Mouse (Mus musculus) spleen, postnatal 4 days (tissue): ENCODE measurements at regions not wholly inside any gene's neighbourhood (a gene's known extent, or its start where the extent isn't known, plus 50 kb on each side); places are given as distances from the start of the nearest gene placed in this dataset.

Experiments
- DNase-seq, 2 experiments: peaks; one replicate each; pipeline ENCODE4 v3.0.0; 2022; ENCODE audit warnings: low spot score in 2 of 2

DNA sequence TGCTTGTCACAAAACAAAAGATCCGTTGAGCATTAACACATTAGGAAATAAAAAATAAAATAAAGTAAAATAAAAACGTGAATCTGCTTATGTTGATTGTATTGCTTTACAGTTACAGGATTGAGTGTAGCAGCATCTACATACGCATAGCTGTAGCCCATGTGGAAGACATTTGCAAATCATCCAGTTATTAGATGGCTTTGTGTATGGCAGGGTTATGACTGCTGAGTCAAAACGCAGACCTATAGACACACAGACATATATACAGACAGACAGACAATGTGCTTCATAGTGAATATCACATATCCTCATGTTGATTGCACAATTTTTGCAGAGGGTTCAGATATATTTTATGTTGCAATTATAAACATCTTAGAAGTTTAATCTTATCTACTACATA is 64.5 kb downstream of the Gm11146 start:
- DNase-seq = no peak

DNA sequence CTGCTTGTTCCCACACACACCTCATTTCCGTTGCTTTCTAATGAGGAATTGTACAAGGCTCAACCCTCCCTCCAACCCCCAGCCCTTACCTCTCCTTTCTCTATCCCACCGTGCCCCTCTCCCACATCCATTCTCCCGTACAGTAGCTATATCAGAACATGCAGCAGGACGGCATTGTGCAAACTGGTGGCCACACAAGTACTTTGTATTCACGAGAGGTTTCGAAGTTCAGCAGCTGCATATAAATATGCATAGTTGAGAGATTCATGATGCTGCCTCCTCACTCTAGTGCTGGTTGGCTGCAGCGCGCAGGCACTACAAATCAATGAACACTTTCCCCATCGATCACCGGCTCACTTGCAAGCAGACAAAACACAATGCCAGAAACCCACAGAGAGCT is 65.1 kb downstream of the Gm11146 start:
- no peak for DNase-seq

DNA sequence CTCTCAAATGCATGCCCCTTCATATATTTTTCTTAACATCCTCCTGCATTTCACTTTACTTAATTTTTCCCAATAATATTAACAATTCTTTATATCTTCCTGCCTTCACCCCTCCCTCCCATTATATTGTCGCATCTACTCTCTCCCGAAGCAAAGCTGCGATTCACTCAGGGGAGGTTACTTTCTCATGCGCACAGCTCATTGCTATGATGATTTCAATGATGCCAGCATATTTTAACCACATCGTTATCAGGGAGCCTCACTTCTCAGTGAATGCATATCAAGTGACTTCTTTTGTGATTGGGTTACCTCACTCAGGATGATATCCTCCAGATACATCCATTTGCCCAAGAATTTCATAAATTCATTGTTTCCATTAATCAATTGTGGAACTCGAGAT is 65.6 kb downstream of the Gm11146 start:
- DNase-seq = no peak

DNA sequence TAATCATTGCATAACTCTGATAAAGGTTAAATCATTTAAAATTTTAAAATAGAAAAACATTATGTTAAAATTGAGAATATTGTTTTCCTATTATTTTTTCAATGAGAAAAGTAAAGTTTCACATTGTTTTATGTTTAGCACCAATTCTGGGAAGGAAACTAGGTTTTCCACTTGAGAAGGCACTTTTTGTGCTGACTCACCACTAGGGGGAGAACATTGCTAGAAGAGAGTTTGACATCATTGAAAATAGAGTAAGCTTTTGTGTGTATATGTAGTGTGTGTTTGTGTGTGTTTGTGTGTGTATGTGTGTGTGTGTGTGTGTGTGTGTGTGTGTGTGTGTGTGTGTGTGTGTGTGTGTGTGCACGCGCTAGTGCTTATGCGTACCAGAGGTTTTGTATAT is 66.9 kb downstream of the Gm11146 start:
- no peak for DNase-seq

DNA sequence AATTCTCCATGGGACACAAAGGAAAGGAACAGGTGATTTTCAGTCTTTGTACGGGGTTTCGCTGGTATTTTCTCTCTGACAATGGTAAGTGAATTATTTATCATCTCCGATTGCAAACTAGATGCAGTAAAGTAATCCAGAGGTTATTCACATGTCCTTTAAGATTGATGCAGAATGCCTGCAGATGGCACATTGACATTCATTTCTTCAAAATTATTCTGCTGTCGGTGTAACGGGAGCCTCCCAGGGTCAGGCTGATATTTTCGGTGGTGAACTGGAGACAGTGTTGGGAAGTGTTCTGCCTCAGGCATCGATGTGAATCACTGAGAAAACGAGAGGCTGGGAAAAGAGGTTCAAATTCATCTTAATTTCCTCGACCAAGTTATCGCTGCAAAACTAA is 70.3 kb downstream of the Gm11146 start:
- no peak for DNase-seq

DNA sequence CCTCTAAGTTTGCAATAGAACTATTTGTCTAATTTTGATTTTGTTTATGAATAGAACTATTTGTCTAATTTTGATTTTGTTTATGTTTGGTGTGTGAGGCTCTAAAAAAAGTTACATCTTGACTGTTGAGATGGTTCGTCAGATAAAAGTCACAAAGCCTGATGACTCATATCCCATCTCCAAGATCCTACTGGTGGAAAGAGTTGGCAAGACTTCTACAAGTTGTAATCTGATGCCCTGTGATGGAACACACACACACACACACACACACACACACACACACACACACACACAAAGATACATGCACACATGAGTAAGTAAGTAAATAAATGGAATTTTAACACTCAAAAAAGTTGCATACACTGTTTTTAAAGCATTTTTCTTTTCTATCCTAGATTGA is 73.9 kb downstream of the Gm11146 start:
- DNase-seq = no peak

DNA sequence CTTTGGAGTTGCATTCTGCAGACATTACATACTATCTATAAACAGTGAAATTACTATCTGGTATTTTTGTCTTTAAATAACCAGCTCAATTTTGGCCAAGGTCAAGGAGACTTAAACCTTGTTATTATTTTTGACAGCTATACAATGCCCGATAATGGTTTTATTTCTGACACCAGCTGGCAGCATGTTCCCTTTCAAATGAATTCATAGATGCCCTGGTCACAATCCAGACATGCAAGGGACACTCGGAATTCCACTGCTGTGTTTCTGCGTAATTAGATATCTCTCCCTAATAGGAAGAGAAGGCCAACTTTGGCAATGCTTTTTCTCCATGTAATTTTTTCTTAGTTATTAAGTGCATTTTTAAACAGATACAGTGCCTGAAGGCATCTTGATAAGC is 87.3 kb downstream of the Gm11146 start:
- DNase-seq = no peak

DNA sequence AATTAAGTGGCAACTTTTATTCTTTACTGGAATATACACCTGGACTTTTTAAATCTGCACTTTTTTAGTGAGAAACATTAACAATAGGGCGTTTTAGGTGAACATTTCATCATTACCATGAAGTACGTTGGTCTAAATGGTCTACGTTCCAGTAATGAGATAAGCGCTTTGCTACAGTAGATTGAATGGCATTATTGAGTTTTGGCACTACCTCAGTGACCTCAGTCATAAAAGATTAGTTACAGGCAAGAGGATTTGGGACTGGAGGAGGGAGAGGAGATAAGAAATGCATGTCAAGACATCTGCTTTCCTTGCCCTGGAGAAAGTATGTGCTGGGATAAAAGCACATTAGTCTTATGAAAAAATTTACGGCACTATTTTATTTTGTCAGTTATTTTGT is 98.3 kb downstream of the Gm11146 start:
- no peak for DNase-seq

DNA sequence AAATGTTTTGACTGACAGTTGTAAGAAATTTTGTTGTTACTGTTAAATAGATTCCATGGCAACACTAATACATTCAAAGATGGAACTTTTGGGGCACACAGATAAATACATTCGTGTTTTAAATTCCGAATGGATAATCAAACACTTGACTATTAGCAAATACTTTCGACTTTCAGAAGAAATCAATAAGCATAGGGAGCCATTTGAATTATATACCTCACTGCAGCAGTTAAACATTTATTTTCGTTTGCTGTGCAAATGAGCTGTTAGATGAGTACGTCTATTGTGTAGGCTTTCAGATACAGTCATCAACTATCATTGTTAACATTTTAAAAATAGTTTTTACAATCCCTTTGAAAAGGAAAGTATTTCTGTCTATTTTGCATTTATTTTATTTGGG is 99.0 kb downstream of the Gm11146 start:
- no peak for DNase-seq

DNA sequence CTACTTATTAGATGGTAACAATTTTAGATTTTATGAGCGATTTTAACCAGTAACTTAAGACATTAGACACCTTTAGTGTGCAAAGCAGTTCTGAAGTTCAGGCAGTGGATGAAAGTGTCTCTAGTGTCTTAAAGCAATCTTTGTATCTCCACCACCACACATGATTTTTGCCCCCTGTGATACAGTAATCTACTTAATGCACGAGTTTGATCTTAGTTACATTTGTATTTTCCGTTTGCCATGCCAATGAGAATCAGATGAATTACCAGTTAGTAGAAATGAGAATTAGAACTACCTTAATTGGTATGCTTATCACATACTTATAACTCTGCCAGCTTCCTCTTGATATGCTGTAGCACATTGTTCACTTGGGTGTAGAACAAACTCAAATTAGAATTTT is 99.9 kb downstream of the Gm11146 start:
- no peak for DNase-seq

DNA sequence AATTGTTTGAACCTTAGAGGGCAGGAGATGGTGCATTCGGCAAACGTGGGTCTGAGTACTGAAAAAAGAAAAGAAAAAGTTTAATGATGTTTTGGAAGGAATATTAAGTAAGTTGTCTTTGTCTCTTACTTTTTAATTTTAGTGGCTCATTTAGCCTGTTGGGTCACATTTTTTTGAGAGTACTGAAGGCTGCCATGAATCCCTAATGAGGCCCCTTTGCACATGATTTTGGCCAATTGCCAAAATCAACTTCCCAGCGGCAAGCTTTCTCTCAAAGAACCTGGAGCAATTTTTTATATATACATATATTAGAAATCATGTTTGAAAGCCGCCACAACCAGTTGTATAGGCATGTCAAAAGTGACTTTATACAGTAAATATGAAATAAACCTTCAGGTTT is 100.9 kb downstream of the Gm11146 start:
- DNase-seq = no peak

DNA sequence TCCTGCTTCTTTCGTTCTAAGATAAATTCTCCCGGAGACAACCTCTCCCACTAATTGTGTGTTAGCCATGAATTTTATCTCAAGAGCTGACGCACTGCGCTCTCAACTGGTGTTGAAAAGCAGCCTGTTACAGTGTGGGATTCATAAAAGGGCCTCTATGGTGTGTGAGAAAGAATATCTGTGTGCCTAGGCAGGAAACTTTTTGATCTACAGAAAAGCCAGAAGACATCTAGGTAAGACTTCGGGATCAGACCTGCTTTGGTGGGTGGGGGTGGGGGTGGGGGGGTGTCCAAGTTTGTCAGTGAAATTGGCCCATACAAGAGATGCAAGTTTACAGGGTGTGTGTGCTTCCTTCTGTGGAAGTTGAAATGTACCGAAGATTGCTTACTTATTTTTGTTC is 101.5 kb downstream of the Gm11146 start:
- DNase-seq = no peak

DNA sequence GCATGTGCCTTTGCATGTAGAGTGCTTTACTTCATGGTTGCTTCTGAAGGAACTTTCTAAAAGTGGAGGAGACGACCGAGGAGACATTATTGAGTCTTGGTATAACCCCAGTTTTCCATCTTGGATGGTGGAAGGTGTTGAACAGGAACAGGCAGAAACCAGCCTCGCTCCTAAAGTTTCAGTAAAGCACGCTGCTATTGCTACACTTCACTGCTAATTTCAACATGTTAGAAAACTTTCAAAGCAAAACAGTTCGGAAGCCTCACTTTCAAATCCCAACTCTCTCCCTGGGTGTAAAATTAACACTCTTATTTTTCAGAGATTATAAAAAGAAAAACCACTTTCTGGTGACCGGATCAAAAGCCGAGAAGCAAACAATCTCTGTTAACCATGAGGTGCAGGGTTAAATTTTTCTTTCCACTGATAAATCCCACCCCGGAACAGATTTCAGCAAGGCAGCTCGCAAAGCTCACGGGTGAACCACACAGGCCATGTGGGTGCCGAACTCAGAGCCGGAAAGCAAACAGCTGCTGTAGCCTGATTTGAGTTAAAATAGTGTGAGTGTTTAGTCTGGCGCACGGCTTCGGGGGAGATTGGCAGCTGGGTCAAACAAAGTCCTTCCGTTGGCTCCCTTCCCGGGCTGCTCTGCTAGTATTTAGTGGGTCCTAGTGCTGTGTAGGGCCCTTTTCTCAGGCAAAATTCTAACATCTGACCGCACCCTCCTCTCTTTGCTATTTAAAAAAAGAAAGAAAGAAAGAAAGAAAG is 102.2 kb downstream of the Gm11146 start:
- DNase-seq = peak; percentile 14 to 56

DNA sequence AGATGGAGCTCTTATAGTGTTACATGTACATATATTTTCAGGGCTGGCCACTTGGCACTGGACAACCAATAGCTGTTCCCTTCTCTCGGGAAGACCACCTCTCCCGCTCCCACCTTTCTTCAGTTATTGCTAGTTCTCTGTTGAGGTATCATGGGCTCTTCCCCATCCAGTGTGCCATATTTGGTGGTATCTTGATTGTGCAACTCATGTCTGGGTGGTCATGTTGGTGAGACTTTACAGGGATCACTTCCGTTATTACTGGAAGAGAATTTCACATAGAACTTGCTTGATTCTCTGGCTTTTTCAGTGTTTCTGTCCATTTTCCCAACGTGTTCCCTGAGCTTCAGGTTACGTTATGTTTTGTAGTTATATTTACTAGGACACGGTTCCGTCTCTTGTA is 106.6 kb downstream of the Gm11146 start:
- no peak for DNase-seq

DNA sequence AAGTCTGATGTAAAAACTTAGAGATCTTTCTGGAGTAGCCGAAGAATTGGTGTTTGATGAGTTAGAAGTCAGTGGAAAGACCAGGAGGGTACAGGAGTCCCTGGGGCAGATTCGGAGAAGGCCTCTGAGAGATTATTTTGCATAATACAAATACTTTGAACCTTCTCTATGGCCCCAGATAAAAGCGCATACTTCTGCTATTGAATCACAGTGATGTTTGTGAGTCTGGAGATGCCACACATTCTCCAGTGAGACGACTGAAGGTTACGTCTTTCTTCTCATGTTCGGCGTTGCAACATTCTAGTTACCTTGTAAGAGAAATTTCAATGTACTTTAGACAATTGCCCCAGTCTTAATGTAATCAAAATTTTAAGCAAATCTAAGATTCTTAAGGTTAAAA is 107.9 kb downstream of the Gm11146 start:
- no peak for DNase-seq

DNA sequence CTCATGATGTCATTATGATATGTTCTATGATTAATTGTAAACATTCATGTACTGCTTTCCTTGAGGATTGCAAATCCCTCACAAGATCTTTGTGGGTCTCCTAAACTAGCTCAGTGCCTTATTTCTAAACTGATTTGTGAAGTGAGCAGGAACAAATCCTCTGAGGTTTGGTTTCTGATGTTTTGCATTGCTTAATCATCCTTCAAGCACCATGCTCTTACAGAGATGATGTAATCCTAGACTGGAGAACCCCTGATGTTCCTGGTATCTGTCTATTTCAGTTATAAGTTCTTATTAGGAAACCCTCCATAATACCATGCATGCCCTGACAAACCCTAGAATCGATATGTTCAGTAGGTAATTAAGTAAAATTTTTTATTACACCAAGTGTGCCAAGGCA is 113.7 kb downstream of the Gm11146 start:
- no peak for DNase-seq

DNA sequence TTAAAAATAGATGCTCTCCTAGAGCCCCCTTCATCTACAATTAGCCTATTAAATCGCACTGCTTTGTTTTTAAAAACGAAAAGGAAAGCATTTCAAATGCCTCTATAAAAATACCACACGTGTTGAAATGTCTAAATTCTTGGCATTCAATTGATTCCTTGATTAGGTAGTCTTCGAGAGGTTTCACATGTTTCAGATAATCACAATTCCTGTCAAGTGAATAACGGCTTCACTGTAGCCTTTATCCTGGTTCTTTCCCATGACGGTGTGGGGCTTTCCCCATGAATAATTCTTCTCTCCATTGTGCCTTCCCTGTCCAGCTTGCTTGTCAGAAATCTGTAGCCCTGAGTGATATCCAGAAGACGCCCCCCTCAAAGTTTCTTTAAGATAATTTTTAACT is 122.1 kb downstream of the Gm11146 start:
- DNase-seq = no peak

DNA sequence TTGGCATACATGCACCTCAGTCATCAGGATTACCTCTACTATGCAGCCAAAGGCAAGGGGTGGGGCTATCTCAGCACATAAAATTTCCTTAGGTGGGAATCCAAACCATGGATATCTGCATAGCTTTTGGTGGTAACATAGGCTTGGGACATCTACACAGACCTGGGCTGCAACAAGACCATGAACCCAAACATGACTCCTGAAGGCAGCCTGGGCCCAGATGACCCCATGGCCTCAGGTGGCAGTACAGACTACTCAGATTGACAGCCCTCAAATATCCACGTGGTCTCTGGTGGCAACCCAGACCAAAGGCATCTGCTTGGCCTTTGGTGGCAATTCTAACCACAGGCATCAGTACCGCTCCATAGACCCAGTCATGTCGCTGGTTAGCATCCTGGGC is 130.0 kb downstream of the Gm11146 start:
- no peak for DNase-seq

DNA sequence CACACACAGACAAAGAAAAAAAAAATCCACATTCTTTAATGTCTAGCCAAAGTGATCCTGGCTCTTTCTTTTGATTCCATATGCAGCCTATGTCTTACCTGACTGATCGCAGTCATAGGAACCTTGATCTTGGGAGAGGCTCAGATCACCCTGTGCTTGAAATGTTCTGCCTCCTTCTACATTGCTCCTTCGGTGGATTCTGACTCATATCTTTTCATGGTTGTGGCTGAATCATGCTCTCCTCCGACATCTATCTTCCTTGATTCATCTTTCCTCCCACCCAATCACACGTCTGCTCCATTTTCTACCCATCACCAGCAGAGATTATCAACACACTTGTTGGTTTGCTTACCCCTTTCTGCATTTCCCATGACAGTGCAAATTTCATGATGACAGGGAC is 132.0 kb downstream of the Gm11146 start:
- DNase-seq = no peak

DNA sequence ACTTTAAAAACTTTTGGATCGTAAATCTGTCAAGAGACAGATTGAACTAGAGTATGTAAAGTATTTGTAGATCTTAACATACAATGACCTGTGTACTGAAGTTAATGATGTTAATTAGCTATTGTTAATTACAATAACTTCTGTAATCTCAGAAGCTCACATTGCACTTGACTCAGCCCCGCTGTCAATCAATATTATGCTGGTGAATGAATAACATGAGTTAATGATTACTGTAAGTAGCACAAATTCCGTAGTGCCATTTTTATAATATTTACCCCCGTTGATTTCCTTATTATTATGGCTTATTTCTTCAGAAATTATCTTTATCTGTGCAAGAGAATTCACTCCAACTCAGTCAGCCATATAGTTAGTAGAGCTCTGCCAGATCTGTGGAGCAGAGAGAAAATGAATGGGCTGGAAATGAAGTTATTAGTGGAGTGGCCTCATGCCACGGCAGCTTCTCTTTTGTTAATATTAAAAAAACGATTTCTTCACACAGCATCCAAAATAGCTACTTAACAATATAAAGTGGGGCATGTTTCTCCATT is 132.5 kb downstream of the Gm11146 start:
- no peak for DNase-seq

DNA sequence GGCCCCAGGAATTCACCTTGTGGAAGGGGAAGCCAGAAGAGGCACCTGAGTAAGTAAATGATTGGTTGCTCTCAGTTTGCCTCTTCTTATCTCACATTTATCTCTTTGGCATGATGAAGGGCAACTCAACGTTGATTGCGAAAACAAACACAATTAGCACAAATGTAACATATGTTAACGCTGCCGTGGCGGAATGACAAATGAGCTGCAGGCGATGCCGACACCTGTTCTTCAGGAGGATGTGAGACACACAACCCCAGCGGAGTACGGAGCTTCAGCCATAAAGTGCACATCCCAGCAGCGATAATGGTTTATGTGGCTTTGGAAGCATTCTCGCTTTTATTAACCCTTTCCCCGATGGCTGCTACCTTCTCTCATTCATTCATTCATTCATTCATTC is 134.7 kb downstream of the Gm11146 start:
- DNase-seq = no peak

DNA sequence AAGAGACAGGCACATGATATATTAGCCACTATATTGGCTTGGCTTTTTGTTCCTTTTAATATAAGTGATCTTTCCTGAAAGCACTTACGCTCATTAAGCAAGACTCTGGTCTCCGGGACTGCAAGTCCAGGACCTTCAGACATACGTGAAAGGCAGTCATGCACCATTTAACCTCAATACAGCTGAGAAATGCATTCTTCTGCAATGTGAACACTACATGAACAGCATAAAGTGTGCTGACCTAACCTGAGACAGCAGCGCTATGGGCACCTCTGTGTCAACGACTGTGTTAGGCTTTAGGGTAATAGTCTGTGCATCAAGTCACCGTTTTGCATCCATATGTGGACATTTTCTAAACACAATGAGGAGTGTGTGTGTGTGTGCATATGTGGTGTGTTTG is 137.3 kb downstream of the Gm11146 start:
- no peak for DNase-seq

DNA sequence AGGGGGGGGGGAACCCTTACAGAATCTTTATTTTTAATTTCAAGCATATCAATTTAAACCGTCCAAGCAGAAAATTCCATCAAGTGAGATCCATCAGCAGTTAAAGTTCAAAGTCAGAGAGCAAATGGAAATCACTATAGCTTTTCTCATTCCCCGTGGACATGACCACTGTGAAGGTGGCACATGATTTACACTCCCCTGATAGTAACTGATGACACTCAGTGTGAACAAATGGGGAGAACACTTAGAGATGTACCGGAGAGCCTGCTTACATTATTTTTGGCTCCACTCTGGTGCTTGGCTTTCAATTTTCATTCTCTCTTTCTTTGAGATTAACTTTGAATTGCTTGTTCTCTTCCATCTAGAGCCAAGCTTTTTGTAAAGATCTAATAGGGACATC is 140.0 kb downstream of the Gm11146 start:
- DNase-seq = no peak

DNA sequence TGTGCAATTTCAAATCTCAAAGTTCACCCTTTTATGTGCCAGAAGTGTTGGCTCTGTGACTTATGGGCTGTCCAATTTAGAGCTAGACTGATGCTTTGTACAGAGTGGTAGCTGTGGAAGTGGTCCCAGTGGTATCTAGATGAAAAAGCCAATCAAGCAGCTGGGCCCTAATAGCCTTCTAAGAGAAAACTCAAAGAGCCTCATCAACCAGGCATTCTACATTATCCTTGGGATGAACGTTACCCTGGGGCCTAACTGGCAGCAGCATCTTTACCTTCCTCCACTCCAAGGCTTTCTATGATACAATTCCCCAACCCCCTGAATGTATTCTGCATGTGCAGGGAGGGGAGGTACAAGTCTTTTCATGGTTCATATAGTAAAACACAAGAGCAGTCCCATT is 140.4 kb downstream of the Gm11146 start:
- no peak for DNase-seq
